Mouse (Mus musculus): Measurements from ENCODE around the gene Selenop.

GRCm38 (mm10) chr15:3293477-3293876 is 25.1 kb downstream of the Selenop start:
- TF ChIP-seq CTCF (IDR thresholded peaks at IDR 0.05; ENCODE audit: low read depth): no peak
- TF ChIP-seq EP300 (IDR thresholded peaks at IDR 0.05; ENCODE audit: low read depth): no peak
